Mouse (Mus musculus): Measurements from ENCODE around the gene Hist3h2a.

The Hist3h2a gene

GRCm38 (mm10) chr11:58947798-58948528 lies 6.5 kb upstream of the Hist3h2a start:
- DNase-seq (ENCODE audit: low spot score in 2 of 2), result no peak

- DNase-seq (ENCODE audit: low spot score in 2 of 2), result no peak
Measured at GRCm38 (mm10) chr11:58948542-58949479, 5.7 kb upstream of the Hist3h2a start, which contains the start of gene Hist3h2ba. Gene Hist3h2ba (plus strand): TSS chr11:58948920.

- DNase-seq (ENCODE audit: low spot score in 2 of 2), result no peak
Measured at GRCm38 (mm10) chr11:58949480-58950431, 4.7 kb upstream of the Hist3h2a start.

- DNase-seq (ENCODE audit: low spot score in 2 of 2), result no peak
Measured at GRCm38 (mm10) chr11:58951210-58951609, 3.3 kb upstream of the Hist3h2a start.

GRCm38 (mm10) chr11:58953351-58954169 lies 925 bp upstream of the Hist3h2a start:
- DNase-seq (ENCODE audit: low spot score in 2 of 2), result no peak

- DNase-seq (ENCODE audit: low spot score in 2 of 2), result peak in 1 of 2 experiments; percentile 30
Measured at GRCm38 (mm10) chr11:58954170-58954419, 390 bp upstream of the Hist3h2a start.

GRCm38 (mm10) chr11:58955143-58955867 lies 820 bp downstream of the Hist3h2a start:
- DNase-seq (ENCODE audit: low spot score in 2 of 2), result no peak

- DNase-seq (ENCODE audit: low spot score in 2 of 2), result no peak
Measured at GRCm38 (mm10) chr11:58955868-58956257, 1.4 kb downstream of the Hist3h2a start.

GRCm38 (mm10) chr11:58957226-58957914 lies 2.9 kb downstream of the Hist3h2a start:
- no peak for DNase-seq (ENCODE audit: low spot score in 2 of 2)

- no peak for DNase-seq (ENCODE audit: low spot score in 2 of 2)
Measured at GRCm38 (mm10) chr11:58958536-58958935, 4.1 kb downstream of the Hist3h2a start.

GRCm38 (mm10) chr11:58959186-58959825 lies 4.8 kb downstream of the Hist3h2a start:
- no peak for DNase-seq (ENCODE audit: low spot score in 2 of 2)

GRCm38 (mm10) chr11:58959921-58960465 lies 5.5 kb downstream of the Hist3h2a start:
- peak in 1 of 2 experiments; percentile 60 for DNase-seq (ENCODE audit: low spot score in 2 of 2)

- DNase-seq (ENCODE audit: low spot score in 2 of 2), result no peak
Measured at GRCm38 (mm10) chr11:58961364-58962177, 7.1 kb downstream of the Hist3h2a start.

- no peak for DNase-seq (ENCODE audit: low spot score in 2 of 2)
Measured at GRCm38 (mm10) chr11:58963543-58963942, 9.1 kb downstream of the Hist3h2a start.

- DNase-seq (ENCODE audit: low spot score in 2 of 2), result no peak
Measured at GRCm38 (mm10) chr11:58964216-58964615, 9.7 kb downstream of the Hist3h2a start.

- peak in 1 of 2 experiments; percentile 55 for DNase-seq (ENCODE audit: low spot score in 2 of 2)
Measured at GRCm38 (mm10) chr11:58965001-58965760, 10.7 kb downstream of the Hist3h2a start.

- DNase-seq (ENCODE audit: low spot score in 2 of 2), result no peak
Measured at GRCm38 (mm10) chr11:58967346-58967745, 12.9 kb downstream of the Hist3h2a start.
